Mouse (Mus musculus) midbrain, embryonic 12.5 days (tissue): ENCODE measurements at regions not wholly inside any gene's neighbourhood (a gene's known extent, or its start where the extent isn't known, plus 50 kb on each side); places are given as distances from the start of the nearest gene placed in this dataset.

Source experiments
- ATAC-seq: fragments of 200-750 bp; cut with Nextera tagmentation; 2 replicates; pipeline ENCODE4 v1.8.0; 2017; ENCODE audit warnings: low read depth, moderate TSS enrichment, moderate library complexity; ENCODE audit not compliant: low FRiP score
- H3K27ac ChIP-seq: fragments of 300-500 bp; sonication (generic); replicated peaks from 2 replicates; pipeline ENCODE4 v1.5.1; 2016; ENCODE audit warnings: mild to moderate bottlenecking
- H3K27me3 ChIP-seq: fragments of 300-500 bp; sonication (generic); 2 replicates; pipeline ENCODE4 v1.6.1; 2016; ENCODE audit warnings: mild to moderate bottlenecking
- H3K36me3 ChIP-seq: fragments of 300-500 bp; sonication (generic); 2 replicates; pipeline ENCODE4 v1.6.1; 2016
- H3K4me1 ChIP-seq: fragments of 300-500 bp; sonication (generic); 2 replicates; pipeline ENCODE4 v1.6.1; 2016
- H3K4me2 ChIP-seq: fragments of 300-500 bp; sonication (generic); replicated peaks from 2 replicates; pipeline ENCODE4 v1.6.1; 2016; ENCODE audit warnings: mild to moderate bottlenecking, moderate library complexity
- H3K4me3 ChIP-seq: fragments of 300-500 bp; sonication (generic); 2 replicates; pipeline ENCODE4 v1.5.1; 2016; ENCODE audit warnings: mild to moderate bottlenecking
- H3K9ac ChIP-seq: fragments of 300-500 bp; sonication (generic); replicated peaks from 2 replicates; pipeline ENCODE4 v1.6.1; 2016; ENCODE audit warnings: mild to moderate bottlenecking, moderate library complexity
- H3K9me3 ChIP-seq: fragments of 300-500 bp; sonication (generic); 2 replicates; pipeline ENCODE4 v1.6.1; 2016; ENCODE audit warnings: mild to moderate bottlenecking
- WGBS: fragments of 180-500 bp; shearing (Covaris S2); methylation state at CpG from one replicate; pipeline ENCODE4 v1.1.7; 2016; 5-methylcytosine and 5-hydroxymethylcytosine counted together

DNA sequence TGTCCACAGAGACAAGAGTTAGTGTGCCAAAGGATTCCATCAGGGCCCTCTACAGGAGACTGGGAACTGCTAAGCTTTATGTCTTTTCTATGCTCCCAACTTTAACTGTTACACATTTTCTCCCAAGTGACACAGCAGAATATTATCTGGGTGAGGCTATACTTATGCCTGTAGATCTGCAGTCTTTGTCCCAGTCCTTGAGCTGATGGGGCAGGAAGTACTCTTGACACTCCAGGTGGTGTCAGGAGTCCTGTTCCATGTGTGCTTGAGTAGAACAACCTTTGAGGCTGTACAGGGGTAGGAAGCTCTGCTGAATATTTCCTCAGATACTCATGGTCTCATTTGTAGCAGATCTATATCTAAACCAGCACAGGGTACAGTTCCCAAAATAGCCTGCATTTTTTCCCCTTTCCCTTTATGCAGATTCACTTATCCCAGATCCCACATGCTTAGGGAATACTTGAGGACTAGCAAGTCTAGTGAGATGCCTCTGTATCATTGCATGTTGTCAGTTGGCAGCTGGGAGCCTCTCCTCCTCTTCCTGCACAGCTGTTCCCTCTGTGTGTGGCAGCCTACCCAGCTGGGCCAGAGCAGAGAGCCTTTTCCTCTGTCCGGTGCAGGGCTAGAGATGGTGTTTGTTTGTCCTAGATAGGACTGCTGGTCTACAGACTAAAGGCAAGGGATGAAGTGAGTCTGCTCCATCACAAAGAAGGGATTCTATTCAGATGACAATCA is 85.2 kb upstream of the Rgs17 start:
- Histone ChIP-seq H3K4me1 (no peaks in the 10 kb centered on the region), H3K4me3 (no peak overlapping the region), H3K9ac (no peak overlapping the region), H3K27me3 (no peaks in the 10 kb centered on the region), H3K36me3 (no peaks in the 10 kb centered on the region), H3K4me2 (no peak overlapping the region), H3K27ac (no peak overlapping the region), H3K9me3 (no peaks in the 10 kb centered on the region)
- WGBS, result 56% methylated on average over 1 of the region's 1 CpGs
- ATAC-seq, result no peak

DNA sequence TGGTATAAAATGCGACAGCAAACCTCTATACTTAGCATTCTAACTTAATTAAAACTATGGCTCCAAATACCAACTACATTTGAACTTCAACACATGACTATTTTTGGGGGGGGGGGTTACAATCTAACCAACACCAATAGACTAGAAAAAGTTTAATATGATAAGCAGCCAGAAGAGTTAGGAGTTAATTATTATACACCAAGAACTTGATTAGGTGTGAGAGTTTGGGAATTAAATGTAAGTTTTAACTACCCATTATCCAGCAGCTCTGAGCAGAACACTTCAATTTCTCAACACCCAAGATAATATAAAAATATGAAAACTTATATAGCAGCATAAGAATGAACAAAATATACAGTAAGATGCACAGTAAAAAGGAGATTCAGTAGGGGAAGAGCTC is 59.2 kb upstream of the Rgs17 start:
- ATAC-seq, result no peak
- Histone ChIP-seq H3K27me3 (no peaks in the 10 kb centered on the region), H3K9ac (no peak overlapping the region), H3K4me3 (no peak overlapping the region), H3K36me3 (no peaks in the 10 kb centered on the region), H3K4me1 (no peaks in the 10 kb centered on the region), H3K4me2 (no peak overlapping the region), H3K27ac (no peak overlapping the region), H3K9me3 (no peaks in the 10 kb centered on the region)
- 89% methylated on average over 1 of the region's 1 CpGs for whole genome bisulfite sequencing

DNA sequence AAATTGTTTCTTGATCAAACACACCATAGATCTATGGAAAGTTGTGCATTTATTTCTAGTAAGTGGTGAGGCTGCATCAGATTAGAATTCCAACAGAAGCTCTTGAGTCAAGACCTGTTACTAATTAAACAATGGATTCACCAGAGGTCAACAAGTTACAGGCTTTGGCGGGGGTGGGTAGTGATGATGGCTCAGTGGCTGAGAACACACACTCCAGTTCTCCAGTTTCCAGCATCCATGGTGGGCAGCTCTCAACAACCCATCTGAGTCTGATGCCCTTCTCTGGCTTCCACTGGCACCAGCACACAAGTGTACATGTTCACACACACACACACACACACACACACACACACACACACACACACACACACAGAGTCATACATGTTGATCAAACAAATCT is 56.3 kb upstream of the Rgs17 start:
- ATAC-seq, result no peak
- no peaks in the 10 kb centered on the region for H3K27me3 ChIP-seq
- H3K9ac ChIP-seq, result no peak overlapping the region
- no peaks in the 10 kb centered on the region for H3K9me3 ChIP-seq
- no peak overlapping the region for H3K4me3 ChIP-seq
- no peak overlapping the region for H3K27ac ChIP-seq
- H3K4me1 ChIP-seq, result no peaks in the 10 kb centered on the region
- H3K36me3 ChIP-seq, result no peaks in the 10 kb centered on the region
- WGBS, result 82% methylated on average over 1 of the region's 1 CpGs
- H3K4me2 ChIP-seq, result no peak overlapping the region
